Mouse (Mus musculus): ENCODE results near the gene Olfr550. TPM values are rescaled to one million over a fixed set of nuclear protein-coding genes. Genes with fewer than 3 reads are reported as not detected.

Olfr550 gene
- total RNA-seq (2014; rRNA removed) (not detected in 2 replicates), polyA plus RNA-seq (2012; rRNA removed) (not detected in 2 replicates)

GRCm38 (mm10) chr7:102571142-102571541 lies at the start of gene Olfr550:
Gene Olfr550 (plus strand): TSS chr7:102571442.
- 90% methylated on average over 8 of the region's 8 CpGs for WGBS
- Histone ChIP-seq H3K4me1 (ENCODE audit: control insufficient read depth, insufficient read depth, low read length) (no peaks in the 10 kb centered on the region), H3K27me3 (ENCODE audit: control insufficient read depth, insufficient read depth, low read length) (no peaks in the 10 kb centered on the region), H3K4me3 (ENCODE audit: insufficient read depth, low read depth, low read length) (no peak within 1 kb of the TSS), H3K27ac (replicated peaks; ENCODE audit: insufficient read depth, low read depth, low read length) (no peak within 1 kb of the TSS), H3K36me3 (ENCODE audit: control insufficient read depth, insufficient read depth, low read length) (no peaks in the 10 kb centered on the region), H3K9ac (ENCODE audit: low read depth, low read length) (no peak within 1 kb of the TSS), H3K79me2 (ENCODE audit: control insufficient read depth, insufficient read depth, low read length) (no peaks in the 10 kb centered on the region)
- TF ChIP-seq POLR2A (IDR thresholded peaks at IDR 0.05; ENCODE audit: extremely low read depth, insufficient read depth, low read length) (no peak), CTCF (IDR thresholded peaks at IDR 0.05; ENCODE audit: low read depth, low read length) (no peak)
- no peak for DNase-seq (ENCODE audit: extremely low read depth, low read depth, low spot score)

DNA sequence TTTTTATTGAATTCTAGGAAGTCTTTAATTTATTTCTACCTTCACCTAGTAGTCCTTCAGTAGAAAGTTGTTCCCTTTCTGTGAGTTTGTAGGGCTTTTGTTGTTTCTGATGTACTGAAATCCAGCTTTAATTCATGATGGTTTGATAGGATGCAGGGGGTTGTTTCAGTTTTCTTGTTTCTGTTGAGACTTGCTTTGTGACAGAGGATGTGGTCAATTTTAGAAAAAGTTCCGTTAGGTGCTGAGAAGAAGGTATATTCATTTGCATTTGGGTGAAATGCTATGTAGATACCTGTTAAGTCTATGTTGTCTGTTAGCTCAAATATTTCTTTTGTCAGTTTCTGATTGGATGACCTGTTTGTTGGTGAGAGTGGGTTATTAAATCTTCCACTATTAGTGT lies 42.2 kb upstream of the Olfr550 start:
- Histone ChIP-seq H3K27ac (replicated peaks; ENCODE audit: insufficient read depth, low read depth, low read length) (no peak overlapping the region), H3K9ac (ENCODE audit: low read depth, low read length) (no peak overlapping the region), H3K36me3 (ENCODE audit: control insufficient read depth, insufficient read depth, low read length) (no peaks in the 10 kb centered on the region), H3K27me3 (ENCODE audit: control insufficient read depth, insufficient read depth, low read length) (no peaks in the 10 kb centered on the region), H3K4me1 (ENCODE audit: control insufficient read depth, insufficient read depth, low read length) (no peaks in the 10 kb centered on the region), H3K4me3 (ENCODE audit: insufficient read depth, low read depth, low read length) (no peak overlapping the region), H3K79me2 (ENCODE audit: control insufficient read depth, insufficient read depth, low read length) (no peaks in the 10 kb centered on the region)
- TF ChIP-seq POLR2A (IDR thresholded peaks at IDR 0.05; ENCODE audit: extremely low read depth, insufficient read depth, low read length): no peak
- no peak for TF ChIP-seq CTCF (IDR thresholded peaks at IDR 0.05; ENCODE audit: low read depth, low read length)
- WGBS: 81% methylated on average over 1 of the region's 1 CpGs
- DNase-seq (ENCODE audit: extremely low read depth, low read depth, low spot score): no peak

- no peak for DNase-seq (ENCODE audit: extremely low read depth, low read depth, low spot score)
- no peak within 1 kb of the TSS for H3K4me3 ChIP-seq (ENCODE audit: insufficient read depth, low read depth, low read length)
- no peak within 1 kb of the TSS for H3K9ac ChIP-seq (ENCODE audit: low read depth, low read length)
- H3K27me3 ChIP-seq (ENCODE audit: control insufficient read depth, insufficient read depth, low read length): no peaks in the 10 kb centered on the region
- H3K4me1 ChIP-seq (ENCODE audit: control insufficient read depth, insufficient read depth, low read length): no peaks in the 10 kb centered on the region
- no peak within 1 kb of the TSS for H3K27ac ChIP-seq (replicated peaks; ENCODE audit: insufficient read depth, low read depth, low read length)
- WGBS: 81% methylated on average over 1 of the region's 1 CpGs
- no peaks in the 10 kb centered on the region for H3K36me3 ChIP-seq (ENCODE audit: control insufficient read depth, insufficient read depth, low read length)
- no peaks in the 10 kb centered on the region for H3K79me2 ChIP-seq (ENCODE audit: control insufficient read depth, insufficient read depth, low read length)
- TF ChIP-seq CTCF (IDR thresholded peaks at IDR 0.05; ENCODE audit: low read depth, low read length) (no peak), POLR2A (IDR thresholded peaks at IDR 0.05; ENCODE audit: extremely low read depth, insufficient read depth, low read length) (no peak)
These were observed 36.8 kb upstream of the Olfr550 start, which contains the start of gene Olfr547 for GRCm38 (mm10) chr7:102534449-102534848. Gene Olfr547 (plus strand): TSS chr7:102534749.

- no peaks in the 10 kb centered on the region for H3K36me3 ChIP-seq (ENCODE audit: control insufficient read depth, insufficient read depth, low read length)
- no peak within 1 kb of the TSS for H3K27ac ChIP-seq (replicated peaks; ENCODE audit: insufficient read depth, low read depth, low read length)
- no peaks in the 10 kb centered on the region for H3K27me3 ChIP-seq (ENCODE audit: control insufficient read depth, insufficient read depth, low read length)
- H3K4me1 ChIP-seq (ENCODE audit: control insufficient read depth, insufficient read depth, low read length): no peaks in the 10 kb centered on the region
- WGBS: 79% methylated on average over 2 of the region's 2 CpGs
- no peak within 1 kb of the TSS for H3K4me3 ChIP-seq (ENCODE audit: insufficient read depth, low read depth, low read length)
- H3K9ac ChIP-seq (ENCODE audit: low read depth, low read length): no peak within 1 kb of the TSS
- TF ChIP-seq CTCF (IDR thresholded peaks at IDR 0.05; ENCODE audit: low read depth, low read length) (no peak), POLR2A (IDR thresholded peaks at IDR 0.05; ENCODE audit: extremely low read depth, insufficient read depth, low read length) (no peak)
- H3K79me2 ChIP-seq (ENCODE audit: control insufficient read depth, insufficient read depth, low read length): no peaks in the 10 kb centered on the region
- DNase-seq (ENCODE audit: extremely low read depth, low read depth, low spot score): no peak
These were observed 30.6 kb upstream of the Olfr550 start, which contains the start of gene Olfr548-ps1 for GRCm38 (mm10) chr7:102540596-102540995. Gene Olfr548-ps1 (plus strand): TSS chr7:102540896.

DNA sequence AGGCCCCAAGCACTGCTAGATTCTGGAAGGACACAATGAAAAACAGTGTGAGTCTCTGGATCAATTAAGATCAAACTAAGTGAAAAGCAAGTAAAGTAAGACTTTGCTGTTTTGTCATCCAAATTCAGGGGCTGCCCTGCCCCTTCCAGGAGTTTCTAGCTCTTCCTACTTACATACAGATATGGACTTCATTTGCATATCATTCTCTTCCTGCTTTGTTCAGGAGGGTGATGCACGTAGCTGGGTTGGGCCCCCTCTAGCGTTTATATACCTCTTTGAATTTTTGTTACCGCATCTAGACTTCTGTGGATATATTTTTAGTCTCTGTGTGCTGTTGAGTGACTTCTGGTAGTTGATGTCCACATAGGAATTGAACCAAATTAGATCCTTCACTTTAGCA lies 30.0 kb upstream of the Olfr550 start:
- 55% methylated on average over 3 of the region's 3 CpGs for WGBS
- H3K4me3 ChIP-seq (ENCODE audit: insufficient read depth, low read depth, low read length): no peak overlapping the region
- H3K79me2 ChIP-seq (ENCODE audit: control insufficient read depth, insufficient read depth, low read length): no peaks in the 10 kb centered on the region
- no peak for DNase-seq (ENCODE audit: extremely low read depth, low read depth, low spot score)
- no peak overlapping the region for H3K27ac ChIP-seq (replicated peaks; ENCODE audit: insufficient read depth, low read depth, low read length)
- H3K9ac ChIP-seq (ENCODE audit: low read depth, low read length): no peak overlapping the region
- H3K27me3 ChIP-seq (ENCODE audit: control insufficient read depth, insufficient read depth, low read length): no peaks in the 10 kb centered on the region
- H3K4me1 ChIP-seq (ENCODE audit: control insufficient read depth, insufficient read depth, low read length): no peaks in the 10 kb centered on the region
- TF ChIP-seq POLR2A (IDR thresholded peaks at IDR 0.05; ENCODE audit: extremely low read depth, insufficient read depth, low read length) (no peak), CTCF (IDR thresholded peaks at IDR 0.05; ENCODE audit: low read depth, low read length) (no peak)
- no peaks in the 10 kb centered on the region for H3K36me3 ChIP-seq (ENCODE audit: control insufficient read depth, insufficient read depth, low read length)

DNA sequence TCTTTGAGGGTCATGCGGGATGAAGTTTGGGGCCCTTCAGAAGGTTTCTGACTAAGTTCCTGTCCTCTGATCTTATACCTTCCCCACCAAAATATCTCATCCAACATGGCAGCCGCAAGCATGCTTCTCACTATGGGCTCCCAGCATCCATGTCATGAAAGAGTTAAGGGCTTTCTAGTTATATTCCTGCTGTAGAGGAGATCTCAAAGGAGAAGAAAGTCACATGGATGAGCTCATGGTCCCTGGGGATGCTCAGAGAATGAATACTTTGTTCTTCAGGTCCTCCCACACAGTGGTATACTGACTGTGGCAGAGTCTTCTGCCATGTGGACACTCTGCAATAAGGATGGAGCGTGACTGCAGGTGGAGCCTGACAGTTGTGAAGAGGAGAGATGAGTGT lies 21.7 kb upstream of the Olfr550 start, which contains the start of gene Olfr549:
TSS of gene Olfr549 (plus strand) at position 301 of the 400 bp plus-strand sequence.
- no peak within 1 kb of the TSS for H3K4me3 ChIP-seq (ENCODE audit: insufficient read depth, low read depth, low read length)
- no peaks in the 10 kb centered on the region for H3K36me3 ChIP-seq (ENCODE audit: control insufficient read depth, insufficient read depth, low read length)
- WGBS: 88% methylated on average over 3 of the region's 3 CpGs
- no peaks in the 10 kb centered on the region for H3K4me1 ChIP-seq (ENCODE audit: control insufficient read depth, insufficient read depth, low read length)
- no peak for DNase-seq (ENCODE audit: extremely low read depth, low read depth, low spot score)
- H3K27ac ChIP-seq (replicated peaks; ENCODE audit: insufficient read depth, low read depth, low read length): no peak within 1 kb of the TSS
- H3K9ac ChIP-seq (ENCODE audit: low read depth, low read length): no peak within 1 kb of the TSS
- TF ChIP-seq CTCF (IDR thresholded peaks at IDR 0.05; ENCODE audit: low read depth, low read length): no peak
- no peak for TF ChIP-seq POLR2A (IDR thresholded peaks at IDR 0.05; ENCODE audit: extremely low read depth, insufficient read depth, low read length)
- H3K27me3 ChIP-seq (ENCODE audit: control insufficient read depth, insufficient read depth, low read length): no peaks in the 10 kb centered on the region
- no peaks in the 10 kb centered on the region for H3K79me2 ChIP-seq (ENCODE audit: control insufficient read depth, insufficient read depth, low read length)

Data from liver, adult 2 months (tissue).